In the genomic region with DNA sequence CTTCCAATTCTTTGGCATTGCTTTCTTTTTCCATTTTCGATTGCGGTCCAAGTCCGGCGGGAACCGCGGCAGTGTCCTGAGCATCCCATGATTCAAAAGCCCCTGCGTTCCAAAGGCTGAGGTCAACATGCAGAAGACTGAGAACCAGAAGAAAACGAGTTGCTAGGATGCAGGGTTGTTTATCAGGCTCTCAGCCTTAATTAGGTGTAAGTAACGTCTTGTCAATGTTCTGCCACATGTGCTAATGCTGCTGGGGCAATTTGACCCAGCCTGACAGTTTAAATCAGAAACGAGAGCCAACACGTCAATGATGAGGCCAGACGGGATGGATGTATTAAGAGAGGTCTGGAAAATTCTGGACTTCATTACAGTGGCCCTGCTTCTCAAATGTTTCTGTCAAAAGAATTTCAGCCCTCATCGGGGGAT, we compare ENCODE assay signal across 19 mouse cellular contexts.
A peak's percentile ranks its signal among the peaks of the same experiment; 100 is the strongest.
DNase-seq lines count a peak whose midpoint lies in the region; ATAC-seq and TF ChIP-seq lines count a peak whose summit lies in the region.
"Had no signal": no experiment of that assay in that cellular context is flagged by ENCODE, and none has a peak within 500 bp of the region (broad histone marks: within the 10 kb centered on the region; RNA-seq: fewer than 3 reads in every experiment).

No protein-coding gene starts in this region.

- no peak overlapping the region for H3K27ac ChIP-seq in intestine, embryonic 14.5 days (ENCODE audit: low read depth)
- H3K27ac ChIP-seq in intestine, embryonic 16.5 days (ENCODE audit: low read length): no peak overlapping the region
- no peak overlapping the region for H3K27ac ChIP-seq in lung, embryonic 14.5 days (ENCODE audit: low read depth)
- H3K27ac ChIP-seq: forebrain, embryonic 15.5 days; heart, embryonic 15.5 days had no signal

- no peaks in the 10 kb centered on the region for H3K36me3 ChIP-seq in intestine, embryonic 14.5 days (ENCODE audit: control insufficient read depth, insufficient read depth, low read length)
- H3K36me3 ChIP-seq in intestine, embryonic 16.5 days (ENCODE audit: control insufficient read depth, insufficient read depth, low read length): no peaks in the 10 kb centered on the region
- H3K36me3 ChIP-seq in lung, embryonic 14.5 days (ENCODE audit: insufficient read depth): no peaks in the 10 kb centered on the region
- H3K36me3 ChIP-seq: forebrain, embryonic 15.5 days; heart, embryonic 15.5 days had no signal

- WGBS in intestine, embryonic 14.5 days: 74% methylated on average over 13 of the region's 13 CpGs
- WGBS in intestine, embryonic 16.5 days: 78% methylated on average over 13 of the region's 13 CpGs
- WGBS in lung, embryonic 14.5 days: 37% methylated on average over 13 of the region's 13 CpGs

- no peak overlapping the region for H3K4me2 ChIP-seq in intestine, embryonic 14.5 days (ENCODE audit: low read length)
- H3K4me2 ChIP-seq in intestine, embryonic 16.5 days (ENCODE audit: low read depth, low read length): no peak overlapping the region
- 0 out of 2 replicates have a peak overlapping the region, but pooled peaks have one; percentile 16 for H3K4me2 ChIP-seq in lung, embryonic 14.5 days
- H3K4me2 ChIP-seq: forebrain, embryonic 15.5 days; heart, embryonic 15.5 days had no signal

- no peaks in the 10 kb centered on the region for H3K27me3 ChIP-seq in intestine, embryonic 14.5 days (replicated peaks; ENCODE audit: control insufficient read depth, insufficient read depth, low read length)
- no peaks in the 10 kb centered on the region for H3K27me3 ChIP-seq in intestine, embryonic 16.5 days (replicated peaks; ENCODE audit: control insufficient read depth, insufficient read depth, low read length)
- no peaks in the 10 kb centered on the region for H3K27me3 ChIP-seq in lung, embryonic 14.5 days (ENCODE audit: insufficient read depth, low read length)
- H3K27me3 ChIP-seq: forebrain, embryonic 15.5 days; heart, embryonic 15.5 days had no signal

- no peak for TF ChIP-seq CTCF in lung, embryonic 14.5 days (IDR thresholded peaks at IDR 0.05; ENCODE audit: low read depth)

- H3K9ac ChIP-seq in intestine, embryonic 14.5 days (ENCODE audit: low read length): no peak overlapping the region
- no peak overlapping the region for H3K9ac ChIP-seq in intestine, embryonic 16.5 days (ENCODE audit: low read depth, low read length)
- no peak overlapping the region for H3K9ac ChIP-seq in lung, embryonic 14.5 days
- H3K9ac ChIP-seq: forebrain, embryonic 15.5 days; heart, embryonic 15.5 days had no signal

- peak; percentile 37 for DNase-seq in intestine, embryonic 14.5 days (ENCODE audit: low spot score)
- DNase-seq in gastrocnemius, postnatal 36 days: peak; percentile 33 to 46
- peak; percentile 85 for DNase-seq in lung, embryonic 14.5 days
- peak; percentile 64 for DNase-seq in skeletal muscle tissue, adult 2 months (ENCODE audit: low read depth, low spot score)
- DNase-seq in layer of hippocampus, adult 18-20 months (ENCODE audit: low spot score in 2 of 2): no peak
- DNase-seq in layer of hippocampus, postnatal 10 days (ENCODE audit: low spot score in 2 of 2): no peak
- no peak for DNase-seq in thymus, postnatal 4 days
- DNase-seq: cerebellum, adult 11 months; cerebellum, postnatal 36 days; kidney, adult 11 months; kidney, postnatal 36 days; layer of hippocampus, postnatal 36 days; liver; midbrain, embryonic 14.5 days; right cerebral cortex, postnatal 4 days; thymus, adult 2 months had no signal

- ATAC-seq in intestine, embryonic 14.5 days (replicated peaks; ENCODE audit: low FRiP score, low TSS enrichment, low read depth): no peak
- no peak for ATAC-seq in intestine, embryonic 16.5 days
- ATAC-seq in lung, embryonic 14.5 days (ENCODE audit: insufficient read depth): peak; percentile 69
- ATAC-seq: forebrain, embryonic 15.5 days had no signal

- no peaks in the 10 kb centered on the region for H3K9me3 ChIP-seq in intestine, embryonic 14.5 days (ENCODE audit: control insufficient read depth, low read length)
- no peaks in the 10 kb centered on the region for H3K9me3 ChIP-seq in intestine, embryonic 16.5 days (ENCODE audit: control insufficient read depth, low read length)
- no peaks in the 10 kb centered on the region for H3K9me3 ChIP-seq in lung, embryonic 14.5 days (ENCODE audit: low read depth, low read length)
- H3K9me3 ChIP-seq: forebrain, embryonic 15.5 days; heart, embryonic 15.5 days had no signal

- peaks cover 13% of the 10 kb centered on the region for H3K4me1 ChIP-seq in intestine, embryonic 14.5 days (replicated peaks; ENCODE audit: control insufficient read depth, insufficient read depth, low read length)
- H3K4me1 ChIP-seq in intestine, embryonic 16.5 days (ENCODE audit: control insufficient read depth, insufficient read depth, low read length): peaks cover 6% of the 10 kb centered on the region; the same call in 1 of the 2 replicates
- H3K4me1 ChIP-seq in lung, embryonic 14.5 days (ENCODE audit: insufficient read depth): peaks cover 4% of the 10 kb centered on the region
- H3K4me1 ChIP-seq: forebrain, embryonic 15.5 days had no signal

- no peak overlapping the region for H3K4me3 ChIP-seq in intestine, embryonic 14.5 days (ENCODE audit: low read depth, low read length)
- H3K4me3 ChIP-seq in intestine, embryonic 16.5 days (ENCODE audit: low read length): no peak overlapping the region
- no peak overlapping the region for H3K4me3 ChIP-seq in lung, embryonic 14.5 days (ENCODE audit: low read depth, low read length)
- H3K4me3 ChIP-seq: forebrain, embryonic 15.5 days; heart, embryonic 15.5 days had no signal

- intact Hi-C loops in gastrocnemius, postnatal 36 days (cut with DNase I): no loop called here

Comparison
In these comparisons a context has a peak if more than half of its experiments do, and no peak if none do; other contexts are left out.
1. DNase-seq: peak in intestine, embryonic 14.5 days (single experiment), gastrocnemius, postnatal 36 days (2 of 2), lung, embryonic 14.5 days (single experiment) and skeletal muscle tissue, adult 2 months (single experiment); none in layer of hippocampus, adult 18-20 months (0 of 2), layer of hippocampus, postnatal 10 days (0 of 2) and thymus, postnatal 4 days (single experiment).